Comparison of ENCODE assay signal across 23 mouse cellular contexts in the genomic region with DNA sequence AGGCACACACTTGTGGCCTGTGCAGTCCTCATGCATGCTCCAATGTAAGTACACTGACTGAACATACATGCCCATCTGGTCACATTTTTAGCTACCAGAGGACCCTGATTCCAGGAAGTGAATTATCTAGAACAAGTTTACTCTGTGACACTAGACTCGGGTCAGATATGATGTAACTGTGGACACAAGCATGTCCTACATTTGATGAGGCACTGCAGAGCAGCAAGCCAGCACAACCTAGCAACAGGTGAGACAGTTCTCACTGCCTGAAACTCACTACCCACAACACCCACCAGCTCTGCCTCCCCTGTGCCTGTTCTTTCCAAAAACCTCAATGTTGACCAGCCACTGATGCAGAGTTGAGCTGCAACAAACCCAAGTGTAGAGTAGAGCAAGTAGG. TPM values are rescaled to one million over a fixed set of nuclear protein-coding genes. Genes with fewer than 3 reads are reported as not detected.
DNase-seq lines count a peak whose midpoint lies in the region; ATAC-seq and TF ChIP-seq lines count a peak whose summit lies in the region.
"Had no signal": no experiment of that assay in that cellular context is flagged by ENCODE, and none has a peak within 500 bp of the region (broad histone marks: within the 10 kb centered on the region; RNA-seq: fewer than 3 reads in every experiment).

No protein-coding gene starts in this region.

- peaks cover 37% of the 10 kb centered on the region for H3K4me1 ChIP-seq in forebrain, embryonic 13.5 days
- H3K4me1 ChIP-seq in forebrain, embryonic 11.5 days (replicated peaks; ENCODE audit: control insufficient read depth, insufficient read depth, low read length) = peaks cover 12% of the 10 kb centered on the region
- H3K4me1 ChIP-seq in lung, postnatal 0 days (ENCODE audit: insufficient read depth, low read depth, low read length) = peaks cover 12% of the 10 kb centered on the region
- H3K4me1 ChIP-seq in liver, embryonic 12.5 days = peaks cover 59% of the 10 kb centered on the region
- peaks cover 32% of the 10 kb centered on the region for H3K4me1 ChIP-seq in liver, postnatal 0 days (ENCODE audit: insufficient read depth)

- DNase-seq in forebrain, embryonic 11.5 days (ENCODE audit: low spot score) = no peak
- peak; percentile 35 for DNase-seq in lung, postnatal 0 days (ENCODE audit: low spot score)
- DNase-seq in lung, postnatal 14 days = no peak
- DNase-seq in liver, postnatal 0 days = no peak
- no peak for DNase-seq in embryo, embryonic 10.5 days (ENCODE audit: low spot score)
- DNase-seq: adrenal gland, postnatal 36 days; B cell, adult 2 months; gastrocnemius, postnatal 10 days; kidney, adult 8-10 months; kidney, postnatal 10 days; left cerebral cortex, postnatal 4 days; spleen, adult 18-20 months; thymus, postnatal 14 days had no signal

- ATAC-seq in forebrain, embryonic 13.5 days = no peak
- ATAC-seq in forebrain, embryonic 11.5 days (replicated peaks; ENCODE audit: low FRiP score) = no peak
- no peak for ATAC-seq in lung, postnatal 0 days
- ATAC-seq in liver, embryonic 12.5 days = no peak
- no peak; the same call in 1 of the 2 replicates for ATAC-seq in liver, postnatal 0 days
- ATAC-seq: intestine, embryonic 15.5 days; midbrain, embryonic 13.5 days; Patski had no signal

- no peak overlapping the region for H3K4me2 ChIP-seq in forebrain, embryonic 13.5 days
- H3K4me2 ChIP-seq in forebrain, embryonic 11.5 days (ENCODE audit: low read depth, low read length, severe bottlenecking) = no peak overlapping the region
- no peak overlapping the region for H3K4me2 ChIP-seq in lung, postnatal 0 days (replicated peaks; ENCODE audit: low read depth, low read length)
- peak overlapping the region; percentile 93 for H3K4me2 ChIP-seq in liver, embryonic 12.5 days
- H3K4me2 ChIP-seq in liver, postnatal 0 days (ENCODE audit: low read depth, low read length) = no peak overlapping the region
- H3K4me2 ChIP-seq: forebrain, embryonic 12.5 days; heart, embryonic 12.5 days; hindbrain, embryonic 15.5 days; intestine, embryonic 15.5 days; limb, embryonic 15.5 days; midbrain, embryonic 13.5 days had no signal

- H3K9ac ChIP-seq in forebrain, embryonic 13.5 days = peak overlapping the region; percentile 97; the same call in 1 of the 2 replicates
- no peak overlapping the region for H3K9ac ChIP-seq in forebrain, embryonic 11.5 days (ENCODE audit: low read length)
- no peak overlapping the region for H3K9ac ChIP-seq in lung, postnatal 0 days (replicated peaks; ENCODE audit: low read depth)
- H3K9ac ChIP-seq in liver, embryonic 12.5 days = no peak overlapping the region
- H3K9ac ChIP-seq in liver, postnatal 0 days (replicated peaks) = no peak overlapping the region; the same call in 1 of the 2 replicates
- H3K9ac ChIP-seq: forebrain, embryonic 12.5 days; heart, embryonic 12.5 days; hindbrain, embryonic 15.5 days; intestine, embryonic 15.5 days; limb, embryonic 15.5 days had no signal

- H3K4me3 ChIP-seq in forebrain, embryonic 13.5 days = no peak overlapping the region
- no peak overlapping the region for H3K4me3 ChIP-seq in forebrain, embryonic 11.5 days (ENCODE audit: low read depth, low read length)
- H3K4me3 ChIP-seq in lung, postnatal 0 days (ENCODE audit: low read depth, low read length) = no peak overlapping the region
- no peak overlapping the region for H3K4me3 ChIP-seq in liver, embryonic 12.5 days
- H3K4me3 ChIP-seq in liver, postnatal 0 days (ENCODE audit: low read depth, low read length) = no peak overlapping the region
- H3K4me3 ChIP-seq: forebrain, embryonic 12.5 days; heart, embryonic 12.5 days; hindbrain, embryonic 15.5 days; intestine, embryonic 15.5 days; limb, embryonic 15.5 days; midbrain, embryonic 13.5 days had no signal

- no peak overlapping the region for H3K27ac ChIP-seq in forebrain, embryonic 13.5 days
- no peak overlapping the region for H3K27ac ChIP-seq in forebrain, embryonic 11.5 days (ENCODE audit: low read depth, low read length)
- H3K27ac ChIP-seq in lung, postnatal 0 days (ENCODE audit: low read length) = no peak overlapping the region
- H3K27ac ChIP-seq in liver, embryonic 12.5 days = no peak overlapping the region
- 0 out of 2 replicates have a peak overlapping the region, but pooled peaks have one; percentile 29 for H3K27ac ChIP-seq in liver, postnatal 0 days (ENCODE audit: low read depth)
- H3K27ac ChIP-seq: forebrain, embryonic 12.5 days; hindbrain, embryonic 15.5 days; intestine, embryonic 15.5 days; limb, embryonic 15.5 days; midbrain, embryonic 13.5 days had no signal

- WGBS in forebrain, embryonic 13.5 days = 97% methylated on average over 1 of the region's 1 CpGs
- WGBS in forebrain, embryonic 11.5 days = 78% methylated on average over 1 of the region's 1 CpGs
- WGBS in lung, postnatal 0 days = 55% methylated on average over 1 of the region's 1 CpGs
- 20% methylated on average over 1 of the region's 1 CpGs for WGBS in liver, embryonic 12.5 days (ENCODE audit: insufficient replicate concordance)
- WGBS in liver, postnatal 0 days (ENCODE audit: insufficient replicate concordance) = 21% methylated on average over 1 of the region's 1 CpGs

- no peaks in the 10 kb centered on the region for H3K9me3 ChIP-seq in forebrain, embryonic 13.5 days (replicated peaks)
- no peaks in the 10 kb centered on the region for H3K9me3 ChIP-seq in forebrain, embryonic 11.5 days (ENCODE audit: control insufficient read depth, low read length)
- H3K9me3 ChIP-seq in lung, postnatal 0 days (ENCODE audit: low read length) = no peaks in the 10 kb centered on the region
- H3K9me3 ChIP-seq in liver, embryonic 12.5 days (replicated peaks) = no peaks in the 10 kb centered on the region
- H3K9me3 ChIP-seq in liver, postnatal 0 days (ENCODE audit: low read length) = no peaks in the 10 kb centered on the region
- H3K9me3 ChIP-seq: forebrain, embryonic 12.5 days; G1E; heart, embryonic 12.5 days; hindbrain, embryonic 15.5 days; intestine, embryonic 15.5 days; limb, embryonic 15.5 days; midbrain, embryonic 13.5 days had no signal

- no peak for TF ChIP-seq EP300 in lung, postnatal 0 days (IDR thresholded peaks at IDR 0.05)
- TF ChIP-seq EP300 in liver, postnatal 0 days (IDR thresholded peaks at IDR 0.05; ENCODE audit: low read depth) = no peak

- H3K27me3 ChIP-seq in forebrain, embryonic 13.5 days = peaks cover 8% of the 10 kb centered on the region
- H3K27me3 ChIP-seq in forebrain, embryonic 11.5 days (ENCODE audit: control insufficient read depth, insufficient read depth, low read length) = no peaks in the 10 kb centered on the region
- no peaks in the 10 kb centered on the region for H3K27me3 ChIP-seq in lung, postnatal 0 days (replicated peaks; ENCODE audit: insufficient read depth, low read length)
- H3K27me3 ChIP-seq in liver, embryonic 12.5 days (replicated peaks) = peaks cover 6% of the 10 kb centered on the region
- H3K27me3 ChIP-seq in liver, postnatal 0 days (ENCODE audit: insufficient read depth, low read length) = no peaks in the 10 kb centered on the region
- H3K27me3 ChIP-seq: hindbrain, embryonic 15.5 days; intestine, embryonic 15.5 days; Patski had no signal

- TF ChIP-seq CTCF in lung, postnatal 0 days (IDR thresholded peaks at IDR 0.05) = no peak
- no peak for TF ChIP-seq CTCF in liver, postnatal 0 days (IDR thresholded peaks at IDR 0.05; ENCODE audit: low read depth)

- H3K36me3 ChIP-seq in forebrain, embryonic 13.5 days (ENCODE audit: poor library complexity, severe bottlenecking) = peaks cover 35% of the 10 kb centered on the region
- H3K36me3 ChIP-seq in forebrain, embryonic 11.5 days (ENCODE audit: control insufficient read depth, insufficient read depth, low read length) = no peaks in the 10 kb centered on the region
- H3K36me3 ChIP-seq in lung, postnatal 0 days (ENCODE audit: insufficient read depth, low read length) = no peaks in the 10 kb centered on the region; the same call in 1 of the 2 replicates
- peaks cover 54% of the 10 kb centered on the region for H3K36me3 ChIP-seq in liver, embryonic 12.5 days
- H3K36me3 ChIP-seq in liver, postnatal 0 days (replicated peaks; ENCODE audit: insufficient read depth, low read length) = peaks cover 12% of the 10 kb centered on the region

RNA-seq across cellular contexts. Expression of a gene that starts 2.7 kb away (rescaled TPM):
- 29.0 and 32.1 TPM in 2 replicates for polyA plus RNA-seq in forebrain, embryonic 13.5 days (2015; fragmentation: Nextera tagmentation; extraction: Ambion mirVana)
- 53.0 and 58.3 TPM in 2 replicates for polyA plus RNA-seq in forebrain, embryonic 11.5 days (2014; fragmentation: Nextera tagmentation; extraction: Ambion mirVana)
- polyA plus RNA-seq in lung, postnatal 0 days (2015; fragmentation: Nextera tagmentation; extraction: Ambion mirVana) = 19.7 and 22.0 TPM in 2 replicates
- polyA plus RNA-seq in liver, embryonic 12.5 days (2016; fragmentation: Nextera tagmentation; extraction: Ambion mirVana) = 29.1 and 29.9 TPM in 2 replicates
- polyA plus RNA-seq in liver, postnatal 0 days (2015; fragmentation: Nextera tagmentation; extraction: Ambion mirVana) = 7.1 and 8.2 TPM in 2 replicates

RNA-seq across cellular contexts. Expression of a gene that starts 31.5 kb away (rescaled TPM):
- polyA plus RNA-seq in forebrain, embryonic 13.5 days (2015; fragmentation: Nextera tagmentation; extraction: Ambion mirVana) = 7.1 and 7.7 TPM in 2 replicates
- polyA plus RNA-seq in forebrain, embryonic 11.5 days (2014; fragmentation: Nextera tagmentation; extraction: Ambion mirVana) = 10.3 and 10.6 TPM in 2 replicates
- polyA plus RNA-seq in lung, postnatal 0 days (2015; fragmentation: Nextera tagmentation; extraction: Ambion mirVana) = 7.4 and 8.1 TPM in 2 replicates
- polyA plus RNA-seq in liver, embryonic 12.5 days (2016; fragmentation: Nextera tagmentation; extraction: Ambion mirVana) = 7.7 and 8.0 TPM in 2 replicates
- 4.1 TPM in 2 replicates for polyA plus RNA-seq in liver, postnatal 0 days (2015; fragmentation: Nextera tagmentation; extraction: Ambion mirVana)
